Mouse (Mus musculus): ENCODE results near the gene Syngr4.
A peak's percentile ranks its signal among the peaks of the same experiment; 100 is the strongest.
"Not testable (repeated sequence)": the region's sequence is repeated elsewhere in the genome, so short reads cannot be mapped to it uniquely, and the experiment has no call there.

Syngr4 gene

DNA sequence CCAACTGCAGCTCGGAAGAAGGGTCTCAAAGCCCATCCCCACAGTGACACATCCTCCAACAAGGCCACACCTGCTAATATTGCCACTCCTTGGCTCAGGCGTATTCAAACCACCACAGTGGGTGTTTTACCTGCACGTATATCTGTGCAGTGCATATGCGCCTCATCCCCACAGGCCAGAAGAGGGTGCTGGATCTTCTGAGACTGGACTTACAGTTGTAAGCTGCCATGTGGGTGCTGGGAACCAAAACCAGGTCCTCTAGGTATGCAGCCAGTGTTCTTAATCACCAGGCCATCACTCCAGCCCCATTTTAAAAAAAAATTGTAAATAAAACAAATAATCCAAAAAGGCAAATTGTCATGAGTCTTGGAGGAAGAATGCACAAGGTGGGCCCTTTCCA lies 16.0 kb downstream of the Syngr4 start:
- no peak for TF ChIP-seq NANOG (IDR thresholded peaks at IDR 0.05; ENCODE audit: borderline replicate concordance, low read length)
- TF ChIP-seq CTCF (conservative IDR thresholded peaks at IDR 0.05; ENCODE audit: low read length), result peak; percentile 37
- Histone ChIP-seq H3K4me1 (replicated peaks; ENCODE audit: low read depth, low read length) (peaks cover 11% of the 10 kb centered on the region), H3K9me3 (ENCODE audit: low read length) (no peaks in the 10 kb centered on the region), H3K36me3 (ENCODE audit: insufficient read depth, low read length) (peaks cover 77% of the 10 kb centered on the region), H3K4me3 (replicated peaks; ENCODE audit: low read length) (peak overlapping the region; percentile 43; the same call in 1 of the 2 replicates), H3K27me3 (ENCODE audit: insufficient read depth, low read length) (no peaks in the 10 kb centered on the region)

DNA sequence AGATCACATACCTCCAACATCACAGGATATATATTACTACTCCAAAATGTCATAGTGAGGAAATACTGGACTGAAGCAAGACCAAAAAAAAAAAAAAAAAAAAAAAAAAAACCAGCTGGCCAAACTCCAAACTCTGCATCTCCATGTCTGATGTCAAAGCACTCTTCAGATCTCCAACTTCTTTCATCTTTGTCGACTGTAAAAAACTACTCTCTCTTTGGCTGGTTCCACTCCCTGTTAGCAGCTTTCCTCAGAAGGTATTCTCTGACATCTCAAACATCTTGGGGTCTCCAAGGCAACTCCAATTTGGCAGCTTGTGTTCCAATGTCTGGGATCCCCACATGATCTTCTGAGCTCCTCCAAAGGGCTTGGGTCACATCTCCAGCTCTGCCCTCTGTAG lies 18.2 kb downstream of the Syngr4 start, which contains the start of gene Grin2d:
TSS of gene Grin2d (minus strand) at position 101 of the 400 bp plus-strand sequence.
- H3K27me3 ChIP-seq (ENCODE audit: insufficient read depth, low read length); H3K9me3 ChIP-seq (ENCODE audit: low read length); H3K4me3 ChIP-seq (replicated peaks; ENCODE audit: low read length): not testable (repeated sequence)
- Histone ChIP-seq H3K36me3 (ENCODE audit: insufficient read depth, low read length) (peaks cover 75% of the 10 kb centered on the region), H3K4me1 (replicated peaks; ENCODE audit: low read depth, low read length) (peaks cover 28% of the 10 kb centered on the region)

DNA sequence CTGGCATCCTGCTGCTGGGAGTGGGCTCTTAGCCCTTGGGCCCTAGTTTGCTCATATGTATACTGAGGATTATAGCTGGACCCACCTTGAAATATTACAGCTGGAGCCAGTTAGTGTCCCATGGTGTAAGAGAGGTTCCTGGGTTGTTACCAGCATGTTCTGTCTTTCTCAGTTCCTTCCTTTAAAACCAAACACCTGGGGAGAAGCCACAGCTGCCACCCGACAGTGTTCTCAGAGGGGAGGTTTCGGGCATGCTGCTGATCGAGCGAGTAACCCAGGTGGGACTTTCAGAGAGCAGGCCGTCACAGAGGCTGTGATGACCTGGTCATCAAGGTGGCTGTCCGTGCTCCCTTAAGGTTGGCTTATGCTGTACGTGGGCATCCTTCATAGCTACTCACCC lies 19.6 kb downstream of the Syngr4 start:
- Histone ChIP-seq H3K9me3 (ENCODE audit: low read length) (no peaks in the 10 kb centered on the region), H3K27me3 (ENCODE audit: insufficient read depth, low read length) (peaks cover 3% of the 10 kb centered on the region; the same call in 1 of the 2 replicates), H3K36me3 (ENCODE audit: insufficient read depth, low read length) (peaks cover 61% of the 10 kb centered on the region), H3K4me3 (replicated peaks; ENCODE audit: low read length) (no peak overlapping the region), H3K4me1 (replicated peaks; ENCODE audit: low read depth, low read length) (peaks cover 29% of the 10 kb centered on the region)
- no peak for TF ChIP-seq NANOG (IDR thresholded peaks at IDR 0.05; ENCODE audit: borderline replicate concordance, low read length)
- TF ChIP-seq CTCF (conservative IDR thresholded peaks at IDR 0.05; ENCODE audit: low read length), result no peak

DNA sequence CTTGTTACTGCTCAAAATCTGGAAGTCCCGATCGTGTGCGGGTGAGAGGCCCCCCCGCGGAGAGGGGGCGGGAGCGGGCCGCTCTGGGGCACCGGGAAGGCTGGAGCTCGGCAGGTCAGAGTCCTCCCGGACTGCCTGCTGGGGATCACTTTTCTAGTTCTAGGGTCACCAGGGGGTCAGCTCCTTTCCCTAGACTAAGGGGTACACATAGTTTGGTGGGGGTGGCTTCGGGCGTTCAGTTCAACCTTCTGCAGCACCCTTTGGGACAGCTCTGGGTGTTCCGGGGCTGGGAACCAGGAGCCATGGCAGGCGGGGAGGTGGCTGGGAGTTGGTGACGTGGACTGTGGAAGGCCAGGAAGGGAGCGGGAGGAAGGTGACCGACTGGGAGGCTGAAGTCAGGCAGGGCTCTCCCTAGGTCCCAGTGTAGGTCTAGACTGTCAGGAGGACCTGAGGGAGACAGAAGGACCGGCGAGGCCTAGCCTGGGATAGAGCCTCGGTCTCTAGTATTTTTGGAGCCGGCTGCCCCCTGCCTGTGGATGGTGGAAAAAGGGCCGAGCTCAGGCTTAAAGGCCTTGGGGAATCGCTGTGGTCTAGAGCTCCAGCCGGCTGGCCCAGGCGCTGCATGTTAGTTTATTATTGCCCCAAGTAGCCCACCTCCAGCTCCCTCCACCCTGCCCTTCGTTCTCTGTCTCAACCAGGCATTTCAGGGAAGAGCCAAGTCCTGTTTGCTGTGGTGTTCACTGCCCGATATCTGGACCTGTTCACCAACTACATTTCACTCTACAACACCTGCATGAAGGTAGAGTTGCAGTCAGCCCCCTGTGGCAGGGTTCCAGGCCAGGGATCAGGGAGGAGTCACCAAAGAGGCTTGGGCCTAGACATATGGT lies 23.2 kb downstream of the Syngr4 start:
- TF ChIP-seq POU5F1 (IDR thresholded peaks at IDR 0.05; ENCODE audit: borderline replicate concordance, low read length), result no peak
- TF ChIP-seq CTCF (conservative IDR thresholded peaks at IDR 0.05; ENCODE audit: low read length), result 0 out of 2 replicates have a peak, but pooled peaks have one; percentile 12
- Histone ChIP-seq H3K27me3 (ENCODE audit: insufficient read depth, low read length) (peaks cover 38% of the 10 kb centered on the region), H3K4me1 (replicated peaks; ENCODE audit: low read depth, low read length) (peaks cover 40% of the 10 kb centered on the region), H3K9me3 (ENCODE audit: low read length) (no peaks in the 10 kb centered on the region), H3K4me3 (replicated peaks; ENCODE audit: low read length) (peak overlapping the region; percentile 87), H3K36me3 (ENCODE audit: insufficient read depth, low read length) (peaks cover 40% of the 10 kb centered on the region)

DNA sequence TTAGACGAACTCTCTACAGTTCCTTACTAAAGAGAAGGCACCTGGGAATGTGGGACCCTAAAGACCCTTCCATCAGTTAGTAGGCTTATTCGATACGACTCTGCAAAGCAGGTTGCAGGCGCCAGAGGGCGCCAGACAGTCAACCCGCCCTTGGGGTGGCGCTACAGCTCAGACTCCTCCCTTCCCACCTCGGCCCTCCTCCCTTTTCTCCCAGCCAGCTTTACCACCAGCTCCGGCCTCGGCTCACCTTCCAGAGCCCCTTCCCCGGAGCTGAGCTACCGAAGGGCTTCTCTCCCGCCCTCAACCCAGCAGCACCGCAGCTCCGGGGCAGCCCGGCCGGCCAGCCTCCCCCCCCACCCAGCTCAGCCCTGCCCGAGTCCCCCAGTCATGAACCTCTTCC lies 23.9 kb downstream of the Syngr4 start, which contains the start of gene Kdelr1:
TSS of gene Kdelr1 (plus strand) at position 149 of the 400 bp plus-strand sequence.
- Histone ChIP-seq H3K27me3 (ENCODE audit: insufficient read depth, low read length) (peaks cover 45% of the 10 kb centered on the region), H3K4me1 (replicated peaks; ENCODE audit: low read depth, low read length) (peaks cover 46% of the 10 kb centered on the region), H3K9me3 (ENCODE audit: low read length) (no peaks in the 10 kb centered on the region), H3K4me3 (replicated peaks; ENCODE audit: low read length) (peak within 1 kb of the TSS; percentile 87), H3K36me3 (ENCODE audit: insufficient read depth, low read length) (peaks cover 36% of the 10 kb centered on the region)
- TF ChIP-seq NANOG (IDR thresholded peaks at IDR 0.05; ENCODE audit: borderline replicate concordance, low read length) (no peak), CTCF (conservative IDR thresholded peaks at IDR 0.05; ENCODE audit: low read length) (peak; percentile 87), POU5F1 (IDR thresholded peaks at IDR 0.05; ENCODE audit: borderline replicate concordance, low read length) (no peak)

- peaks cover 16% of the 10 kb centered on the region for H3K36me3 ChIP-seq (ENCODE audit: insufficient read depth, low read length)
- TF ChIP-seq CTCF (conservative IDR thresholded peaks at IDR 0.05; ENCODE audit: low read length), result no peak
- no peak for TF ChIP-seq NANOG (IDR thresholded peaks at IDR 0.05; ENCODE audit: borderline replicate concordance, low read length)
- TF ChIP-seq POU5F1 (IDR thresholded peaks at IDR 0.05; ENCODE audit: borderline replicate concordance, low read length), result no peak
- no peaks in the 10 kb centered on the region for H3K9me3 ChIP-seq (ENCODE audit: low read length)
- peak overlapping the region; percentile 69 for H3K4me3 ChIP-seq (replicated peaks; ENCODE audit: low read length)
- peaks cover 57% of the 10 kb centered on the region for H3K4me1 ChIP-seq (replicated peaks; ENCODE audit: low read depth, low read length)
- peaks cover 55% of the 10 kb centered on the region for H3K27me3 ChIP-seq (ENCODE audit: insufficient read depth, low read length)
Measured at GRCm38 (mm10) chr7:45870282-45871058, 26.0 kb downstream of the Syngr4 start.

- Histone ChIP-seq H3K4me3 (replicated peaks; ENCODE audit: low read length) (peak overlapping the region; percentile 69), H3K4me1 (replicated peaks; ENCODE audit: low read depth, low read length) (peaks cover 54% of the 10 kb centered on the region), H3K36me3 (ENCODE audit: insufficient read depth, low read length) (peaks cover 9% of the 10 kb centered on the region), H3K27me3 (ENCODE audit: insufficient read depth, low read length) (peaks cover 55% of the 10 kb centered on the region), H3K9me3 (ENCODE audit: low read length) (no peaks in the 10 kb centered on the region)
- no peak for TF ChIP-seq CTCF (conservative IDR thresholded peaks at IDR 0.05; ENCODE audit: low read length)
- no peak for TF ChIP-seq NANOG (IDR thresholded peaks at IDR 0.05; ENCODE audit: borderline replicate concordance, low read length)
- no peak for TF ChIP-seq POU5F1 (IDR thresholded peaks at IDR 0.05; ENCODE audit: borderline replicate concordance, low read length)
Measured at GRCm38 (mm10) chr7:45869787-45870186, 26.7 kb downstream of the Syngr4 start.

DNA sequence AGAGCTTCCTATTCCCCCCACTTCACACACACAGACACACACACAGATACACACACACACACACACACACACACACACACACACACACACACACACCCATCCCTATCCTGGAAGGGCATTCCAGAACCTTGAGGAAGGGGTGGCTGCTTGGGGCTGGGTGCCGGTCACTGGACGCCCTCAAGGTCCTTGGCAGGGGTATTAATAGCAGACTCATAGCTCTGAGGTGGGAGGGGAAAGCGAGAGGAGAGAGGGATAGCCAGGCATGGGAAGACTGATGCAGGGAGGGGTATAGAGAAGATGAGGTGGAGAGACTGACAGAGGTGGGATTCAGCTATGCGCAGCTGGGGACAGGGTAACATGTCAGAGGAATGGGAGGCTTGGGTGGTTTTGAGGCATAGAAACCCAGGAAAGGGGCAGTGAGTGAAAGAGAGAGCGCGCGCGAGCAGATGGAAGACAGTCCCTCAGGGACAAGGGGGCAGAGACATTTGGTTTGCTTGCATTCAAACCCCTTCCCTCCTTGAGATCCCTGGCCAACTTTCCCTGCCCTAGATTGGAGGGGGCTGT lies 27.3 kb downstream of the Syngr4 start:
- peaks cover 55% of the 10 kb centered on the region for H3K27me3 ChIP-seq (ENCODE audit: insufficient read depth, low read length)
- H3K9me3 ChIP-seq (ENCODE audit: low read length), result no peaks in the 10 kb centered on the region
- H3K4me1 ChIP-seq (replicated peaks; ENCODE audit: low read depth, low read length), result peaks cover 49% of the 10 kb centered on the region
- TF ChIP-seq POU5F1 (IDR thresholded peaks at IDR 0.05; ENCODE audit: borderline replicate concordance, low read length), result no peak
- TF ChIP-seq CTCF (conservative IDR thresholded peaks at IDR 0.05; ENCODE audit: low read length), result no peak
- TF ChIP-seq NANOG (IDR thresholded peaks at IDR 0.05; ENCODE audit: borderline replicate concordance, low read length), result no peak
- peaks cover 3% of the 10 kb centered on the region for H3K36me3 ChIP-seq (ENCODE audit: insufficient read depth, low read length)
- H3K4me3 ChIP-seq (replicated peaks; ENCODE audit: low read length), result no peak overlapping the region

All from E14TG2a.4 (cell line).